Mouse (Mus musculus) myocyte (in vitro differentiated cells): ENCODE data around the gene Peli1.

Source experiments
- CEBPB ChIP-seq: IDR thresholded peaks from 2 replicates; pipeline ENCODE4 v1.6.1; 2011; ENCODE audit warnings: mild to moderate bottlenecking, moderate library complexity; ENCODE audit not compliant: poor library complexity, insufficient read depth, severe bottlenecking
- E2F4 ChIP-seq: IDR thresholded peaks from one replicate; pipeline ENCODE4 v1.6.1; 2011; ENCODE audit warnings: mild to moderate bottlenecking, control low read depth, moderate library complexity; ENCODE audit not compliant: insufficient read depth
- MAX ChIP-seq: IDR thresholded peaks from one replicate; pipeline ENCODE4 v1.6.1; 2011; ENCODE audit warnings: low read depth, mild to moderate bottlenecking, control low read depth
- MYOD1 ChIP-seq, 3 experiments: IDR thresholded peaks; one replicate each; pipeline ENCODE4 v1.6.1; 2011; ENCODE audit warnings: control low read depth in 2 of 3, low read depth in 2 of 3, mild to moderate bottlenecking in 2 of 3, moderate library complexity in 1 of 3; ENCODE audit not compliant: insufficient read length in 2 of 3, control insufficient read depth in 1 of 3
- MYOG ChIP-seq, 3 experiments: IDR thresholded peaks; one replicate each; pipeline ENCODE4 v1.6.1; 2011; ENCODE audit warnings: control low read depth in 2 of 3, low read depth in 2 of 3, mild to moderate bottlenecking in 2 of 3; ENCODE audit not compliant: insufficient read length in 2 of 3, control insufficient read depth in 1 of 3, insufficient read depth in 1 of 3
- POLR2A ChIP-seq: IDR thresholded peaks from one replicate; pipeline ENCODE4 v1.6.1; 2011; ENCODE audit warnings: low read depth, mild to moderate bottlenecking, control low read depth, moderate library complexity; ENCODE audit not compliant: insufficient read length
- POLR2AphosphoS2 ChIP-seq: IDR thresholded peaks from one replicate; pipeline ENCODE4 v1.6.1; 2011; ENCODE audit warnings: low read depth, control low read depth; ENCODE audit not compliant: insufficient read length
- REST ChIP-seq: IDR thresholded peaks from one replicate; pipeline ENCODE4 v1.6.1; 2011; ENCODE audit warnings: mild to moderate bottlenecking, control low read depth, moderate library complexity; ENCODE audit not compliant: insufficient read depth, insufficient read length
- SRF ChIP-seq: IDR thresholded peaks from one replicate; pipeline ENCODE4 v1.6.1; 2011; ENCODE audit warnings: low read depth; ENCODE audit not compliant: control insufficient read depth, insufficient read length
- TCF12 ChIP-seq: IDR thresholded peaks from one replicate; pipeline ENCODE4 v1.6.1; 2011; ENCODE audit warnings: mild to moderate bottlenecking, control low read depth; ENCODE audit not compliant: poor library complexity, insufficient read depth, severe bottlenecking
- USF1 ChIP-seq: IDR thresholded peaks from one replicate; pipeline ENCODE4 v1.6.1; 2011; ENCODE audit warnings: low read depth, mild to moderate bottlenecking, control low read depth, moderate library complexity

DNA sequence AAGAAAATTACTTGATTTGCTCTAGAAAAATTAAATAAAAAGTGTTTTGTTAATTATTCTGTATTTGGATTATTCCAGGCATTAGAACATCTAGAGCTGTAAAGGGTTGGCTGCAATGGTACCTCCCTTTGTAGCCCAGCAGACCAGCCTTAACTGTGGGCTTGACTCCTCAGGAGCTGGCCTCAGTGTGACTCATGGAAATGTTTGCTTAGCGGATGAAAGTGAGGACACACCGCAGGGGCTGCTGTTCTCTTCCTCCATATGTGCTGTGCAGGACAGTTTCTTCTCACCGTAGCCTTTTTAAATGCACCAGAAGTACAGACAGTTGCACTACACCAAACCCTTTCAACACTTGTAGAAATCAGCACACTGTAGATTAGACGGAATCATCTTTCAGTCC, 58.4 kb downstream of the Peli1 start:
- TF ChIP-seq E2F4 (no peak), TCF12 (no peak), POLR2A (no peak), SRF (no peak), MAX (no peak), USF1 (no peak), MYOD1 (IDR thresholded peaks at IDR 0.05; ENCODE audit: control insufficient read depth in 1 of 3, insufficient read length in 2 of 3, low read depth in 2 of 3) (no peak), POLR2AphosphoS2 (no peak), MYOG (IDR thresholded peaks at IDR 0.05; ENCODE audit: control insufficient read depth in 1 of 3, insufficient read depth in 1 of 3, insufficient read length in 2 of 3, low read depth in 2 of 3) (no peak), CEBPB (no peak), REST (no peak)
